Mouse (Mus musculus) kidney, adult 11 months (tissue): ENCODE data around the gene Oasl1.

Experiments used
- DNase-seq: peaks from one replicate; pipeline ENCODE4 v3.0.0; 2022

The Oasl1 gene

GRCm38 (mm10) chr5:114969609-114970215 is 46.7 kb downstream of the Oasl1 start:
- peak; percentile 35 for DNase-seq

- DNase-seq = peak; percentile 75
These were observed 47.8 kb downstream of the Oasl1 start, which contains the start of gene Hnf1a for GRCm38 (mm10) chr5:114970824-114971227. TSS of gene Hnf1a (minus strand) at chr5:114971094.

GRCm38 (mm10) chr5:114972201-114972600 is 49.2 kb downstream of the Oasl1 start:
- DNase-seq = no peak

GRCm38 (mm10) chr5:114973131-114973530 is 50.1 kb downstream of the Oasl1 start:
- DNase-seq = peak; percentile 44

GRCm38 (mm10) chr5:114976935-114977334 is 53.9 kb downstream of the Oasl1 start:
- no peak for DNase-seq

- peak; percentile 41 for DNase-seq
These were observed 55.4 kb downstream of the Oasl1 start for GRCm38 (mm10) chr5:114978473-114978872.

- no peak for DNase-seq
These were observed 55.8 kb downstream of the Oasl1 start for GRCm38 (mm10) chr5:114978888-114979249.

- DNase-seq = peak; percentile 52
These were observed 56.4 kb downstream of the Oasl1 start for GRCm38 (mm10) chr5:114979250-114980121.

- DNase-seq = no peak
These were observed 57.2 kb downstream of the Oasl1 start for GRCm38 (mm10) chr5:114980122-114980748.

GRCm38 (mm10) chr5:114982001-114982400 is 59.0 kb downstream of the Oasl1 start:
- no peak for DNase-seq

- DNase-seq = no peak
These were observed 62.0 kb downstream of the Oasl1 start for GRCm38 (mm10) chr5:114985074-114985473.
